Mouse (Mus musculus) spleen, adult 2 months (tissue): Measurements from ENCODE around the gene Rbl1.

ENCODE experiments used
- CTCF ChIP-seq: fragments of 200-500 bp; IDR thresholded peaks from 2 replicates; pipeline ENCODE4 v1.5.1; 2011; ENCODE audit warnings: mild to moderate bottlenecking, inconsistent platforms; ENCODE audit not compliant: insufficient read depth, insufficient read length, insufficient replicate concordance; ENCODE audit errors: extremely low read depth
- POLR2A ChIP-seq: fragments of 200-500 bp; IDR thresholded peaks from 2 replicates; pipeline ENCODE4 v1.6.1; 2011; ENCODE audit warnings: low read depth, low read length, inconsistent platforms

DNA sequence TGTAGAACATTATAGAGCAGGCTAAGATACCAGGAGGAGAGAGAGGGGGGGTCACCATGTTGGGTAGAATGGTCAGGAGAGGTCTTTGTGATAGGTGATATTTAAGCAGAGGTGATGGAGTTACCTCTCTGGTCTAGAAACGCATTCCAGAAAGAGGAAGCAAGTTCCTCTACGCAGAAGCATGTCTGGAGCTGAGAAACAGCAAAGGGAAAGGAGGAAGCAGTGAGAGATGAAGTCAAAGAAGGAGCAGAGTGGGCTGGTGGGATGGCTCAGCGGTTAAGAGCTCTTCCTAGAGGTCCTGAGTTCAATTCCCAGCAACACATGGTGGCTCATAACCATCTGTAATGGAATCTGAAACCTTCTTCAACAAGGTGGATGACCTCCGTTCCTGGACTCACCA, 62.4 kb downstream of the Rbl1 start:
- TF ChIP-seq CTCF (no peak), POLR2A (no peak)
